Mouse (Mus musculus) embryonic facial prominence, embryonic 11.5 days (tissue): ENCODE measurements around the gene Fbxl5. TPM values are rescaled to one million over a fixed set of nuclear protein-coding genes. Genes with fewer than 3 reads are reported as not detected.

Experiments used
- ATAC-seq: fragments of 200-750 bp; cut with Nextera tagmentation; replicated peaks from 2 replicates; pipeline ENCODE4 v1.8.0; 2017; ENCODE audit warnings: low read depth; ENCODE audit not compliant: insufficient number of reproducible peaks, low FRiP score, low TSS enrichment
- DNase-seq: peaks from one replicate; pipeline ENCODE4 v3.0.0-alpha.2; 2015; ENCODE audit warnings: low spot score
- H3K27ac ChIP-seq: fragments of 300-500 bp; sonication (generic); replicated peaks from 2 replicates; pipeline ENCODE4 v1.5.1; 2014; ENCODE audit warnings: mild to moderate bottlenecking, low read depth, low read length, control low read depth
- H3K27me3 ChIP-seq: fragments of 300-500 bp; sonication (generic); 2 replicates; pipeline ENCODE4 v1.6.1; 2014; ENCODE audit warnings: mild to moderate bottlenecking, low read length, moderate library complexity, mixed read lengths; ENCODE audit not compliant: control insufficient read depth, insufficient read depth
- H3K36me3 ChIP-seq: fragments of 300-500 bp; sonication (generic); replicated peaks from 2 replicates; pipeline ENCODE4 v1.6.1; 2014; ENCODE audit warnings: low read depth, mild to moderate bottlenecking, low read length, moderate library complexity, mixed read lengths; ENCODE audit not compliant: control insufficient read depth, insufficient read depth
- H3K4me1 ChIP-seq: fragments of 300-500 bp; sonication (generic); 2 replicates; pipeline ENCODE4 v1.6.1; 2014; ENCODE audit warnings: low read length, mixed read lengths; ENCODE audit not compliant: control insufficient read depth, insufficient read depth
- H3K4me2 ChIP-seq: fragments of 300-500 bp; sonication (generic); 2 replicates; pipeline ENCODE4 v1.6.1; 2014; ENCODE audit warnings: low read depth, mild to moderate bottlenecking, control low read depth, low read length, moderate library complexity
- H3K4me3 ChIP-seq: fragments of 300-500 bp; sonication (generic); 2 replicates; pipeline ENCODE4 v1.5.1; 2014; ENCODE audit warnings: low read depth, low read length, control low read depth
- H3K9ac ChIP-seq: fragments of 300-500 bp; sonication (generic); replicated peaks from 2 replicates; pipeline ENCODE4 v1.6.1; 2014; ENCODE audit warnings: mild to moderate bottlenecking, control low read depth, low read length
- H3K9me3 ChIP-seq: fragments of 300-500 bp; sonication (generic); replicated peaks from 2 replicates; pipeline ENCODE4 v1.6.1; 2016; ENCODE audit warnings: mild to moderate bottlenecking, low read length, inconsistent platforms, mixed read lengths; ENCODE audit not compliant: control insufficient read depth
- WGBS: fragments of 180-500 bp; shearing (Covaris S2); extraction: QIAGEN DNeasy Blood & Tissue Kit; methylation state at CpG from one replicate; pipeline ENCODE4 v1.1.7; 2014; 5-methylcytosine and 5-hydroxymethylcytosine counted together
- polyA plus RNA-seq: library from polyadenylated mRNA; unstranded; fragments of >200 nt; fragmentation: Nextera tagmentation; extraction: Ambion mirVana; gene quantifications from 2 replicates; pipeline ENCODE4 v1.2.1, GENCODE M21; 2014

Fbxl5 gene
- polyA plus RNA-seq, 1 experiment from 2014 or later = 83.4 TPM

- Histone ChIP-seq H3K9me3 (no peaks in the 10 kb centered on the region), H3K4me3 (no peak overlapping the region), H3K9ac (no peak overlapping the region), H3K27me3 (no peaks in the 10 kb centered on the region), H3K27ac (no peak overlapping the region), H3K4me1 (no peaks in the 10 kb centered on the region), H3K36me3 (no peaks in the 10 kb centered on the region), H3K4me2 (no peak overlapping the region)
- DNase-seq (no peak), ATAC-seq (no peak)
- WGBS = 68% methylated on average over 2 of the region's 2 CpGs
Observed at GRCm38 (mm10) chr5:43855769-43856168, 34.3 kb upstream of the Fbxl5 start.

- no peak overlapping the region for H3K4me3 ChIP-seq
- H3K9me3 ChIP-seq = no peaks in the 10 kb centered on the region
- no peak overlapping the region for H3K27ac ChIP-seq
- H3K4me2 ChIP-seq = no peak overlapping the region
- H3K36me3 ChIP-seq = no peaks in the 10 kb centered on the region
- WGBS = 85% methylated on average over 7 of the region's 7 CpGs
- ATAC-seq (no peak), DNase-seq (no peak)
- H3K9ac ChIP-seq = no peak overlapping the region
- no peaks in the 10 kb centered on the region for H3K27me3 ChIP-seq
- no peaks in the 10 kb centered on the region for H3K4me1 ChIP-seq
Observed at GRCm38 (mm10) chr5:43853868-43854488, 32.5 kb upstream of the Fbxl5 start.

GRCm38 (mm10) chr5:43853096-43853867 lies 31.8 kb upstream of the Fbxl5 start:
- H3K27ac ChIP-seq = no peak overlapping the region
- H3K4me2 ChIP-seq = no peak overlapping the region
- WGBS = 84% methylated on average over 11 of the region's 11 CpGs
- H3K9me3 ChIP-seq = no peaks in the 10 kb centered on the region
- ATAC-seq = no peak
- H3K27me3 ChIP-seq = no peaks in the 10 kb centered on the region
- no peak overlapping the region for H3K4me3 ChIP-seq
- no peaks in the 10 kb centered on the region for H3K4me1 ChIP-seq
- no peak overlapping the region for H3K9ac ChIP-seq
- DNase-seq = no peak
- no peaks in the 10 kb centered on the region for H3K36me3 ChIP-seq

- H3K36me3 ChIP-seq = no peaks in the 10 kb centered on the region
- H3K4me2 ChIP-seq = no peak overlapping the region
- H3K4me3 ChIP-seq = no peak overlapping the region
- DNase-seq (no peak), ATAC-seq (no peak)
- WGBS = 86% methylated on average over 3 of the region's 3 CpGs
- H3K4me1 ChIP-seq = no peaks in the 10 kb centered on the region
- H3K27me3 ChIP-seq = no peaks in the 10 kb centered on the region
- no peaks in the 10 kb centered on the region for H3K9me3 ChIP-seq
- H3K27ac ChIP-seq = no peak overlapping the region
- H3K9ac ChIP-seq = no peak overlapping the region
Observed at GRCm38 (mm10) chr5:43848275-43848674, 26.8 kb upstream of the Fbxl5 start.

- Histone ChIP-seq H3K36me3 (no peaks in the 10 kb centered on the region), H3K9ac (no peak overlapping the region), H3K4me1 (no peaks in the 10 kb centered on the region), H3K9me3 (no peaks in the 10 kb centered on the region), H3K27ac (no peak overlapping the region), H3K4me3 (no peak overlapping the region), H3K4me2 (no peak overlapping the region), H3K27me3 (no peaks in the 10 kb centered on the region)
- DNase-seq (no peak), ATAC-seq (no peak)
Observed at GRCm38 (mm10) chr5:43847555-43847954, 26.1 kb upstream of the Fbxl5 start.

DNA sequence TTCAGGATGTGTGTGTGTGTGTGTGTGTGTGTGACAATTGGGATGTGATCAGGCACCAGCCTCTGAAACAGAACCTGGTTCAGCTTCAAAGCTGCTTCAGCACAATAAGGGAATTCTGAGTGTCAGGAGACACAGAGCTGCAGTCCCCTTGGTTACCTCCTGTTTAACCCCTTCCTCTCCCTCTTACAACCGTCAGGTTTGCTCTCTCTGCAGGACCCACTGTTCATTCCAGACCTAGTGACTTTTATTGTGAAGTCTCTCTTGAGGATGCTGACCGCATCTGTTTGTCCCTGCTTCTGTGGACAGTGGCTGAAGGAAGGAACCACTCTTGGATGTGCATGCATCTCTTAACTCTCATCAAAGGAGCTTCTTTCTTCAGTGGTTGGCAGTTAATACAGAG lies 24.8 kb upstream of the Fbxl5 start:
- Histone ChIP-seq H3K27me3 (no peaks in the 10 kb centered on the region), H3K4me1 (no peaks in the 10 kb centered on the region), H3K4me2 (no peak overlapping the region), H3K36me3 (no peaks in the 10 kb centered on the region), H3K27ac (no peak overlapping the region), H3K9ac (no peak overlapping the region), H3K4me3 (no peak overlapping the region), H3K9me3 (no peaks in the 10 kb centered on the region)
- WGBS = 14% methylated on average over 2 of the region's 2 CpGs
- DNase-seq (peak; percentile 7), ATAC-seq (no peak)

DNA sequence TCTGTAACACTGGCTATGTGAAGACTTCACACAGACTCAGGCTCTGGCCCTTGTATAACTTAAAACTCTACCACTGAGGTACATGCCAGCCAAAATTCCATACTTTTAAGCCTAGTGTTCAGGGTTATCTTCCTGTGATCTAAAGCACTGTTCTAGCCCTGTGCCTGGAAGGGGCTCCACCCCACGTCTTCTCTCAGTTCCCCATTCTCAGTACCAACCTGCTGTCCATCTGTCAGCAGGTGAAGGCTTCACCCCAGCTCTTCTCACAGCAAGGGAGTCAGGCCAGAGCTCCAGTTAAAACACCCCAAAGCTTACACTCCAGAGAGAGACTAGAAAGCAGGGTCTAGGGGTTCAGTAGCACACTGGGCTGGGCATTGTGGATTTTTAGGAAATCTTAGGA lies 24.2 kb upstream of the Fbxl5 start:
- Histone ChIP-seq H3K36me3 (no peaks in the 10 kb centered on the region), H3K4me1 (no peaks in the 10 kb centered on the region), H3K4me3 (no peak overlapping the region), H3K27ac (no peak overlapping the region), H3K4me2 (no peak overlapping the region), H3K27me3 (no peaks in the 10 kb centered on the region), H3K9me3 (no peaks in the 10 kb centered on the region), H3K9ac (no peak overlapping the region)
- 61% methylated on average over 1 of the region's 1 CpGs for WGBS
- DNase-seq (no peak), ATAC-seq (no peak)

- WGBS = 85% methylated on average over 5 of the region's 5 CpGs
- H3K4me3 ChIP-seq = no peak overlapping the region
- no peak overlapping the region for H3K9ac ChIP-seq
- H3K27ac ChIP-seq = no peak overlapping the region
- ATAC-seq (no peak), DNase-seq (no peak)
- no peaks in the 10 kb centered on the region for H3K4me1 ChIP-seq
- no peaks in the 10 kb centered on the region for H3K27me3 ChIP-seq
- no peaks in the 10 kb centered on the region for H3K9me3 ChIP-seq
- H3K36me3 ChIP-seq = no peaks in the 10 kb centered on the region
- H3K4me2 ChIP-seq = no peak overlapping the region
Observed at GRCm38 (mm10) chr5:43845083-43845482, 23.6 kb upstream of the Fbxl5 start.
